Mouse (Mus musculus): ENCODE measurements around the gene Znrf1.

DNA sequence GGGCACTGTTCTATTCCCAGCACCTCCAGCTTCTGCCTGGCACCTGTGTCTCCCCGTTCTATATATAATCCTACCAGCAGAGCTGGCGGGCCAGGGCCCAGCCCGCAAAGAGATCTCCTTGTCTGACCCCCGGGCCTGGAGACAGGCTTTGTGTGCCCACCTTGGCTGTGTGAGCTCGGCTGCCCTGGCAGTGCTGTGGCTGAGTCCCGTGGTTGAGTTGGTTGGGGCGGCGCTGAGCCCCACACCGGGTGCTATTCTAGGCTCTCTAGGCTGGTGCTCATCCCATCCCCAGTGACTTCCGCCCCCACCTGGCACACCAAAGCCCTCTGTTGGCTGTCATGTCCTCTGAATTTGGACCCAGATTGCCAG lies 88.9 kb downstream of the Znrf1 start:
- TF ChIP-seq CTCF (IDR thresholded peaks at IDR 0.05; ENCODE audit: insufficient read depth, low read length) (no peak), POLR2A (IDR thresholded peaks at IDR 0.05; ENCODE audit: borderline replicate concordance, extremely low read depth, low read depth, low read length) (no peak)
